Mouse (Mus musculus) MEL (cell line): ENCODE results near the gene Actrt2. TPM values are rescaled to one million over a fixed set of nuclear protein-coding genes. Genes with fewer than 3 reads are reported as not detected.

ENCODE experiments used
- DNase-seq: peaks from one replicate; pipeline ENCODE4 v3.0.0; 2011; ENCODE audit warnings: low read depth, low spot score
- H3K27ac ChIP-seq: 2 replicates; pipeline ENCODE4 v1.5.1; 2012; ENCODE audit warnings: low read depth, mild to moderate bottlenecking, control low read depth, low read length, moderate library complexity; ENCODE audit not compliant: control insufficient read depth
- H3K27me3 ChIP-seq, 2 experiments: fragments of 150-350 bp in 1 of 2; sonication (generic) in 1 of 2; 2 replicates each; pipeline ENCODE4 v1.6.1; 2012; ENCODE audit warnings: low read length in 2 of 2, mild to moderate bottlenecking in 2 of 2, improper control_type of control experiment in 1 of 2, moderate library complexity in 1 of 2; ENCODE audit not compliant: insufficient read depth in 2 of 2, control insufficient read depth in 1 of 2
- H3K36me3 ChIP-seq, 2 experiments: 2 replicates each; pipeline ENCODE4 v1.6.1; 2012 to 2014; ENCODE audit warnings: low read length in 2 of 2, improper control_type of control experiment in 1 of 2, inconsistent platforms in 1 of 2, mild to moderate bottlenecking in 1 of 2; ENCODE audit not compliant: insufficient read depth in 2 of 2, control insufficient read depth in 1 of 2
- H3K4me1 ChIP-seq, 2 experiments: fragments of 150-350 bp in 1 of 2; sonication (generic) in 1 of 2; 2 replicates each; pipeline ENCODE4 v1.6.1; 2012; ENCODE audit warnings: low read length in 2 of 2, improper control_type of control experiment in 1 of 2, mild to moderate bottlenecking in 1 of 2; ENCODE audit not compliant: insufficient read depth in 2 of 2, control insufficient read depth in 1 of 2
- H3K4me3 ChIP-seq, 2 experiments: fragments of 150-350 bp in 1 of 2; sonication (generic) in 1 of 2; 2 replicates each; pipeline ENCODE4 v1.5.1; 2012; ENCODE audit warnings: low read depth in 2 of 2, low read length in 2 of 2, mild to moderate bottlenecking in 2 of 2, moderate library complexity in 2 of 2, control low read depth in 1 of 2, improper control_type of control experiment in 1 of 2; ENCODE audit not compliant: control insufficient read depth in 1 of 2, insufficient read depth in 1 of 2
- H3K79me2 ChIP-seq: 2 replicates; pipeline ENCODE4 v1.6.1; 2012; ENCODE audit warnings: mild to moderate bottlenecking, low read length, moderate library complexity; ENCODE audit not compliant: control insufficient read depth, poor library complexity, insufficient read depth
- H3K9ac ChIP-seq: 2 replicates; pipeline ENCODE4 v1.6.1; 2012; ENCODE audit warnings: low read depth, mild to moderate bottlenecking, control low read depth, low read length, moderate library complexity; ENCODE audit not compliant: control insufficient read depth, poor library complexity, severe bottlenecking
- H3K9me3 ChIP-seq: fragments of 150-350 bp; sonication (generic); replicated peaks from 2 replicates; pipeline ENCODE4 v1.6.1; 2012; ENCODE audit warnings: mild to moderate bottlenecking, low read length, improper control_type of control experiment, moderate library complexity; ENCODE audit not compliant: insufficient read depth
- BHLHE40 ChIP-seq: IDR thresholded peaks from 2 replicates; pipeline ENCODE4 v1.6.1; 2012; ENCODE audit warnings: low read depth, mild to moderate bottlenecking, inconsistent platforms, low read length, improper control_type of control experiment, borderline replicate concordance
- CHD1 ChIP-seq: IDR thresholded peaks from 2 replicates; pipeline ENCODE4 v1.6.1; 2012; ENCODE audit warnings: low read depth, mild to moderate bottlenecking, inconsistent platforms, low read length, improper control_type of control experiment
- E2F4 ChIP-seq: IDR thresholded peaks from 2 replicates; pipeline ENCODE4 v1.6.1; 2011; ENCODE audit warnings: low read depth, low read length, improper control_type of control experiment, borderline replicate concordance
- ELF1 ChIP-seq: IDR thresholded peaks from 2 replicates; pipeline ENCODE4 v1.6.1; 2014; ENCODE audit warnings: low read depth, mild to moderate bottlenecking, inconsistent platforms, low read length, improper control_type of control experiment, moderate library complexity
- EP300 ChIP-seq, 2 experiments: IDR thresholded peaks; 2 replicates each; pipeline ENCODE4 v1.6.1; 2011; ENCODE audit warnings: improper control_type of control experiment in 2 of 2, low read length in 2 of 2, low read depth in 1 of 2, mild to moderate bottlenecking in 1 of 2
- GATA1 ChIP-seq: IDR thresholded peaks from 2 replicates; pipeline ENCODE4 v1.6.1; 2011; ENCODE audit warnings: low read depth, low read length, improper control_type of control experiment
- HCFC1 ChIP-seq: IDR thresholded peaks from 2 replicates; pipeline ENCODE4 v1.6.1; 2012; ENCODE audit warnings: low read depth, mild to moderate bottlenecking, inconsistent platforms, low read length, improper control_type of control experiment, moderate library complexity
- JUND ChIP-seq: IDR thresholded peaks from 2 replicates; pipeline ENCODE4 v1.6.1; 2011; ENCODE audit warnings: low read depth, mild to moderate bottlenecking, improper control_type of control experiment, low read length
- KAT2A ChIP-seq: conservative IDR thresholded peaks from 2 replicates; pipeline ENCODE4 v1.6.1; 2012; ENCODE audit warnings: low read depth, low read length, improper control_type of control experiment, inconsistent platforms
- MAZ ChIP-seq: IDR thresholded peaks from 2 replicates; pipeline ENCODE4 v1.6.1; 2012; ENCODE audit warnings: low read depth, mild to moderate bottlenecking, inconsistent platforms, low read length, improper control_type of control experiment
- MXI1 ChIP-seq: IDR thresholded peaks from 2 replicates; pipeline ENCODE4 v1.6.1; 2011; ENCODE audit warnings: mild to moderate bottlenecking, low read depth, low read length, improper control_type of control experiment
- POLR2A ChIP-seq, 2 experiments: IDR thresholded peaks; 2 replicates each; pipeline ENCODE4 v1.6.1; 2011 to 2012; ENCODE audit warnings: low read length in 2 of 2, mild to moderate bottlenecking in 2 of 2, control low read depth in 1 of 2, improper control_type of control experiment in 1 of 2, low read depth in 1 of 2, moderate library complexity in 1 of 2; ENCODE audit not compliant: control insufficient read depth in 1 of 2, insufficient read depth in 1 of 2, poor library complexity in 1 of 2
- POLR2AphosphoS2 ChIP-seq: IDR thresholded peaks from 2 replicates; pipeline ENCODE4 v1.6.1; 2011; ENCODE audit warnings: low read length, improper control_type of control experiment
- RAD21 ChIP-seq: IDR thresholded peaks from 2 replicates; pipeline ENCODE4 v1.6.1; 2011; ENCODE audit warnings: mild to moderate bottlenecking, low read depth, low read length, improper control_type of control experiment
- RCOR1 ChIP-seq: IDR thresholded peaks from 2 replicates; pipeline ENCODE4 v1.6.1; 2012; ENCODE audit warnings: low read depth, mild to moderate bottlenecking, inconsistent platforms, low read length, improper control_type of control experiment
- SMC3 ChIP-seq: IDR thresholded peaks from 2 replicates; pipeline ENCODE4 v1.6.1; 2011; ENCODE audit warnings: low read depth, low read length, improper control_type of control experiment
- TBP ChIP-seq: IDR thresholded peaks from 2 replicates; pipeline ENCODE4 v1.8.0; 2011; ENCODE audit warnings: low read depth, low read length, improper control_type of control experiment
- UBTF ChIP-seq: IDR thresholded peaks from 2 replicates; pipeline ENCODE4 v1.6.1; 2012; ENCODE audit warnings: low read depth, mild to moderate bottlenecking, inconsistent platforms, low read length, improper control_type of control experiment, moderate library complexity, borderline replicate concordance; ENCODE audit not compliant: insufficient read depth
- ZKSCAN1 ChIP-seq: IDR thresholded peaks from 2 replicates; pipeline ENCODE4 v1.6.1; 2012; ENCODE audit warnings: low read depth, mild to moderate bottlenecking, inconsistent platforms, low read length, improper control_type of control experiment, moderate library complexity
- polyA plus RNA-seq, 2 experiments: library from polyadenylated mRNA; stranded (reverse) in 1 of 2; unstranded in 1 of 2; fragments of >175 nt in 1 of 2; fragments of >200 nt in 1 of 2; gene quantifications; 2 replicates each; pipeline versions ENCODE4 v1.2.1 to v1.2.4; 2012; ENCODE audit warnings: low replicate concordance in 2 of 2, low read depth in 1 of 2; ENCODE audit not compliant: insufficient read length in 2 of 2, insufficient read depth in 1 of 2, missing spikeins in 1 of 2
- total RNA-seq: library from RNA; depleted of rRNA; stranded (reverse); fragments of 300-350 nt; gene quantifications from 2 replicates; pipeline ENCODE4 v1.2.3, GENCODE M21; 2012

Gene Actrt2
- total and polyA plus RNA-seq, 3 experiments = not detected

- no peaks in the 10 kb centered on the region for H3K27me3 ChIP-seq
- no peak overlapping the region for H3K27ac ChIP-seq
- no peak overlapping the region for H3K4me3 ChIP-seq
- H3K79me2 ChIP-seq = no peaks in the 10 kb centered on the region
- H3K4me1 ChIP-seq = no peaks in the 10 kb centered on the region
- TF ChIP-seq ELF1 (no peak), TBP (no peak), POLR2A (IDR thresholded peaks at IDR 0.05; ENCODE audit: control insufficient read depth in 1 of 2, insufficient read depth in 1 of 2, low read depth in 1 of 2, low read length in 2 of 2, poor library complexity in 1 of 2) (no peak), CHD1 (no peak), SMC3 (no peak), E2F4 (no peak), POLR2AphosphoS2 (no peak), HCFC1 (no peak), RCOR1 (no peak)
- no peak overlapping the region for H3K9ac ChIP-seq
- DNase-seq = no peak
- H3K9me3 ChIP-seq = no peaks in the 10 kb centered on the region
- H3K36me3 ChIP-seq = no peaks in the 10 kb centered on the region
Measured at GRCm38 (mm10) chr4:154705056-154705455, 37.4 kb upstream of the Actrt2 start.

DNA sequence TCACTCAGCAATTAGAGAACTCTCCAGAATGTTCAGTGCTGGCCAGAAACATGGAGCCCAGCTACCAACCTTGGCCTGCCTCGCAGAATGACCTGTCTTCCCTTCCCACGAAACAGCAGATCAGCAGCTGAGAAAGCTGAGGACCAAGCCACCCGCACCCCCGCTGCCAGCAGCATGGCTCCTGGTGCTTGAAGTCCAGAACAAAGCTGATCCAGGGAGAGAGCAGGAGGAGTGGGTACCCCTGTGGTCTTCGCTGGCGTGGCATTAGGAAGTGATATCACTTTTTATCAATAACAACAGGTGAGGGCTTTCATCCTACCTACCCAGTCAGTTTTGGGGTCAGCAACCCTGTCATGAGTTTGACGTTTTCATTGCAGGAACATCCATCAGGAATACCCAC lies 36.9 kb upstream of the Actrt2 start:
- TF ChIP-seq MAZ (no peak), BHLHE40 (no peak), KAT2A (no peak), UBTF (no peak), SMC3 (no peak), GATA1 (no peak)
- H3K9me3 ChIP-seq = no peaks in the 10 kb centered on the region
- no peaks in the 10 kb centered on the region for H3K4me1 ChIP-seq
- H3K36me3 ChIP-seq = no peaks in the 10 kb centered on the region
- no peak overlapping the region for H3K4me3 ChIP-seq
- H3K9ac ChIP-seq = no peak overlapping the region
- H3K79me2 ChIP-seq = no peaks in the 10 kb centered on the region
- H3K27ac ChIP-seq = no peak overlapping the region
- no peaks in the 10 kb centered on the region for H3K27me3 ChIP-seq
- DNase-seq = no peak

DNA sequence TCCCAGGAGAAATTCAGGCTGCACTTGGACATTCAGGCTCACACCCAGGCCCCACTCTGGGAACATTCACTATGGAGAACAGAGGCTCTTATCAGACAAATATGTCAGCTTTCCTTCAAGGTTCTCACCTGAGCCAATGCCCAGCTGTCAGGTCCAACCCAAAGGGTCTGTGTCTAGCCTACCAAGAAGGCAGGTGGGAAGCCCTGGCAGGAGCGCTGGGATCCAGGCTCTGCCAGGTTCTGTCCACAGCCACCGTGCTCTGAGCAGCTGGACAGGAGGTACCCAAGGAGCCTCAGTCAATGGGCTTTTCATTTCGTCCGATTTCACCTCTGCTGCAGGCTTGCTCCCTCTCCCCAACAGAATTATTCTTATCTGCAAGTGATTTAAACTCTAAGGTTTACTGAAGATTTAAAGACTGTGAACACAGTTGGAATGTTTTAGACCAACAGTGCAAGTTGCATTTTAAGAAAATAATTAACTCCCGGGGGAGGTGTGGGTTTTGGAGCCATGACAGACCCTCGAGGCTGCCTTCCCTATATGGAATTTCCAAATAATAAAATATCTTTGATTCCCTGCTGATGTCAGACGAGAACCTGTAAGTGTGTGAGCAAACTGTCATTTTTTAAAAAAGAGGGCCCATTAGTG lies 35.9 kb upstream of the Actrt2 start:
- no peak overlapping the region for H3K4me3 ChIP-seq
- no peak for DNase-seq
- no peaks in the 10 kb centered on the region for H3K9me3 ChIP-seq
- no peak overlapping the region for H3K9ac ChIP-seq
- no peaks in the 10 kb centered on the region for H3K27me3 ChIP-seq
- H3K4me1 ChIP-seq = no peaks in the 10 kb centered on the region
- TF ChIP-seq EP300 (IDR thresholded peaks at IDR 0.05; ENCODE audit: low read depth in 1 of 2, low read length in 2 of 2) (no peak), JUND (no peak), CHD1 (no peak), E2F4 (no peak), ZKSCAN1 (no peak), MXI1 (no peak), UBTF (no peak), BHLHE40 (no peak), RAD21 (no peak), MAZ (no peak), SMC3 (no peak), HCFC1 (no peak)
- H3K79me2 ChIP-seq = no peaks in the 10 kb centered on the region
- H3K36me3 ChIP-seq = no peaks in the 10 kb centered on the region
- no peak overlapping the region for H3K27ac ChIP-seq
